ENCODE assay signal across 19 mouse cellular contexts in the genomic region with DNA sequence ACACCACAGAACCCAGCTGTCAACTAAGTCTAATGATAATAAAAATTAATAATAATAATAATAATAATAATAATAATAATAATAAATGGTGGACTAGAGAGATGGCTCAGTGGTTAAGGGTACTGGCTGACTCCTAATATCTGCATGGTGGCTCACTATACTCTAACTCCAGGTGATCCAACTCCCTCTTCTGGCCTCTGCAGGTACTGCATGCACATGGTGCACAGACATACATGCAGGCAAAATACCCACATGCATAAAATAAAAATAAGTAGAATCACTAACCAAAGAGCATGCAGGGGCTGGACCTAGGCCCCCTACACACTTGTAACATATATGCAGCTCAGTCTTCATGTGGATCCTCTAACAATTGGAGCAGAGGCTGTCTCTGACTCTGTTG.
DNase-seq lines count a peak whose midpoint lies in the region; ATAC-seq and TF ChIP-seq lines count a peak whose summit lies in the region.
"Had no signal": no experiment of that assay in that cellular context is flagged by ENCODE, and none has a peak within 500 bp of the region (broad histone marks: within the 10 kb centered on the region; RNA-seq: fewer than 3 reads in every experiment).

No protein-coding gene starts in this region.

- no peak overlapping the region for H3K9ac ChIP-seq in heart, postnatal 0 days (replicated peaks; ENCODE audit: low read depth, low read length)
- H3K9ac ChIP-seq in lung, embryonic 14.5 days = no peak overlapping the region
- H3K9ac ChIP-seq: limb, embryonic 12.5 days had no signal

- H3K4me1 ChIP-seq in heart, postnatal 0 days (ENCODE audit: control insufficient read depth, insufficient read depth) = peaks cover 14% of the 10 kb centered on the region
- H3K4me1 ChIP-seq in lung, embryonic 14.5 days (ENCODE audit: insufficient read depth) = no peaks in the 10 kb centered on the region
- H3K4me1 ChIP-seq in E14TG2a.4 (replicated peaks; ENCODE audit: low read depth, low read length) = no peaks in the 10 kb centered on the region
- H3K4me1 ChIP-seq: limb, embryonic 12.5 days had no signal

- no peak for TF ChIP-seq EP300 in heart, postnatal 0 days (IDR thresholded peaks at IDR 0.05; ENCODE audit: low read depth)

- no peaks in the 10 kb centered on the region; the same call in 1 of the 2 replicates for H3K9me3 ChIP-seq in heart, postnatal 0 days (replicated peaks; ENCODE audit: control insufficient read depth, low read length)
- H3K9me3 ChIP-seq in lung, embryonic 14.5 days (ENCODE audit: low read depth, low read length) = no peaks in the 10 kb centered on the region
- peaks cover 5% of the 10 kb centered on the region for H3K9me3 ChIP-seq in E14TG2a.4 (ENCODE audit: low read length)

- no peaks in the 10 kb centered on the region for H3K27me3 ChIP-seq in heart, postnatal 0 days (ENCODE audit: control insufficient read depth, insufficient read depth, low read length)
- no peaks in the 10 kb centered on the region for H3K27me3 ChIP-seq in lung, embryonic 14.5 days (ENCODE audit: insufficient read depth, low read length)
- H3K27me3 ChIP-seq in E14TG2a.4 (ENCODE audit: insufficient read depth, low read length) = no peaks in the 10 kb centered on the region
- H3K27me3 ChIP-seq: limb, embryonic 12.5 days; megakaryocyte, embryonic 14.5 days had no signal

- no peaks in the 10 kb centered on the region for H3K36me3 ChIP-seq in heart, postnatal 0 days (replicated peaks; ENCODE audit: control insufficient read depth, insufficient read depth, low read length)
- no peaks in the 10 kb centered on the region for H3K36me3 ChIP-seq in lung, embryonic 14.5 days (ENCODE audit: insufficient read depth)
- H3K36me3 ChIP-seq in E14TG2a.4 (ENCODE audit: insufficient read depth, low read length) = no peaks in the 10 kb centered on the region

- TF ChIP-seq POLR2A in brain, embryonic 14.5 days (IDR thresholded peaks at IDR 0.05; ENCODE audit: borderline replicate concordance, extremely low read depth, insufficient read depth, insufficient read length, poor library complexity, severe bottlenecking) = no peak

- H3K4me3 ChIP-seq in heart, postnatal 0 days (ENCODE audit: low read depth, low read length) = no peak overlapping the region
- H3K4me3 ChIP-seq in lung, embryonic 14.5 days (ENCODE audit: low read depth, low read length) = no peak overlapping the region
- H3K4me3 ChIP-seq in E14TG2a.4 (replicated peaks; ENCODE audit: low read length) = no peak overlapping the region
- H3K4me3 ChIP-seq: erythroblast, embryonic 14.5 days; limb, embryonic 12.5 days; megakaryocyte, embryonic 14.5 days had no signal

- H3K4me2 ChIP-seq in heart, postnatal 0 days (ENCODE audit: low read depth, low read length) = no peak overlapping the region
- H3K4me2 ChIP-seq in lung, embryonic 14.5 days = no peak overlapping the region
- H3K4me2 ChIP-seq: limb, embryonic 12.5 days had no signal

- DNase-seq in heart, postnatal 0 days (ENCODE audit: low spot score) = no peak
- no peak for DNase-seq in heart, postnatal 25 days (ENCODE audit: low spot score)
- DNase-seq in lung, embryonic 14.5 days = no peak
- no peak for DNase-seq in lung, postnatal 14 days
- DNase-seq in brain, embryonic 14.5 days (ENCODE audit: low read depth) = no peak
- DNase-seq in frontal cortex, postnatal 10 days (ENCODE audit: low spot score in 2 of 2) = no peak
- DNase-seq: cerebellum, adult 18-20 months; heart, adult 11 months; heart, postnatal 14 days; kidney, postnatal 14 days; lung, adult 2 months; right cerebral cortex, postnatal 25 days; thymus, postnatal 36 days had no signal

- no peak overlapping the region for H3K27ac ChIP-seq in heart, postnatal 0 days (ENCODE audit: low read depth)
- H3K27ac ChIP-seq in lung, embryonic 14.5 days (ENCODE audit: low read depth) = no peak overlapping the region
- H3K27ac ChIP-seq: limb, embryonic 12.5 days had no signal

- TF ChIP-seq CTCF in heart, postnatal 0 days (IDR thresholded peaks at IDR 0.05; ENCODE audit: low read depth) = peak; percentile 30
- peak; percentile 53 for TF ChIP-seq CTCF in lung, embryonic 14.5 days (IDR thresholded peaks at IDR 0.05; ENCODE audit: low read depth)
- TF ChIP-seq CTCF in E14TG2a.4 (conservative IDR thresholded peaks at IDR 0.05; ENCODE audit: low read length) = peak; percentile 37
- TF ChIP-seq CTCF in brain, embryonic 14.5 days (IDR thresholded peaks at IDR 0.05; ENCODE audit: borderline replicate concordance, extremely low read depth, insufficient read depth, insufficient read length) = peak; percentile 38; the same call in 1 of the 2 replicates

- intact Hi-C loops in heart, postnatal 25 days (cut with DNase I) = no loop called here

- no peak for ATAC-seq in heart, postnatal 0 days (ENCODE audit: insufficient read depth, low read depth)
- no peak for ATAC-seq in lung, embryonic 14.5 days (ENCODE audit: insufficient read depth)
- no peak for ATAC-seq in activated CD4-positive, CD25-positive, alpha-beta regulatory T cell, adult 4 months
- ATAC-seq: inflammation-experienced regulatory T-cells, adult 6 months had no signal
